Mouse (Mus musculus): ENCODE measurements around the gene Baz1a.
"Not testable (repeated sequence)": the region's sequence is repeated elsewhere in the genome, so short reads cannot be mapped to it uniquely, and the experiment has no call there.

Baz1a gene

GRCm38 (mm10) chr12:54982935-54983715 lies 31.0 kb downstream of the Baz1a start:
- CTCF ChIA-PET: interaction anchor here (0.7 to 1.3 kb wide), 3 partner anchors 35 to 289 kb away, joined by 3 to 6 read pairs (median 5); partner anchors contain the start of genes 2700097O09Rik and Srp54a

DNA sequence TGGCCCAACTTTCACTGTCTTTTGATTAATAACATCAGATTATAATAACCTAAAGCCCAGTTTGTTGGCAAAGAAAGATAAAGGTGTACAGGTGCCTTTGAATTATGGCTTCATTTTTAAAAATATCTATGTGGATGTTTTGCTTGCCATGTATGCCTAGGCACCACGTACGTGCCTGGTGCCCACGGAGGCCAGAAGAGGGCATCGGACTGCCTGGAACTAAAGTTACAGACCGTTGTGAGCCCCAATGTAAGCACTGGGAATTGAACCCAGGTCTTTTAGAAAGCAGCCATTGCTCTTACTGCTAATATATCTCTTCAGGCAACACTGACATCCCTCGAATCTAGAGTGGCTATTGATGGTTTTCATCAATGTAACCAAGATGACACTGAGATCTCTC lies 32.2 kb downstream of the Baz1a start:
- CTCF ChIA-PET: no interaction called here

DNA sequence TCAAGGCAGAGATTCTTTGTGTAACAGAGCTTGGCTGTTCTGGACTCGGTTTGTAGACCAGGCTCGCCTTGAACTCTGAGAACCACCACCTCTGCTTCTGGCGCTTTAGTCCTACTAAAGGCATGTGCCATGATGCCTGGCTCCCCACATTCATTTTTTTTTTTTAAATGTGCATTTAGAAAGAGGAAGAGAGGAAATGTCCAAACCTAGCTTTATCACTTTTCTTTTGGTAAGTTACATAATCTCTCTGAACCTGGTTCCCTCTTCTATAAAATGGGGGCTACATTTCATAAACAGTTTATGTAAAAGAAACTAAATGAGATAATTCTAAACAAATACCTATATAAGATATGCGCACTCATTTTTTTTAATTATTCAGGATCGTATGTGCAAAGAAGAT lies 33.2 kb downstream of the Baz1a start:
- CTCF ChIA-PET: interaction anchor here (0.9 kb wide), 1 partner anchor 23 kb away, joined by 5 read pairs; no protein-coding TSS in a partner anchor

- CTCF ChIA-PET: interaction anchor here (0.9 kb wide), 1 partner anchor 23 kb away, joined by 5 read pairs; no protein-coding TSS in a partner anchor
Measured at GRCm38 (mm10) chr12:54980532-54980931, 33.6 kb downstream of the Baz1a start.

DNA sequence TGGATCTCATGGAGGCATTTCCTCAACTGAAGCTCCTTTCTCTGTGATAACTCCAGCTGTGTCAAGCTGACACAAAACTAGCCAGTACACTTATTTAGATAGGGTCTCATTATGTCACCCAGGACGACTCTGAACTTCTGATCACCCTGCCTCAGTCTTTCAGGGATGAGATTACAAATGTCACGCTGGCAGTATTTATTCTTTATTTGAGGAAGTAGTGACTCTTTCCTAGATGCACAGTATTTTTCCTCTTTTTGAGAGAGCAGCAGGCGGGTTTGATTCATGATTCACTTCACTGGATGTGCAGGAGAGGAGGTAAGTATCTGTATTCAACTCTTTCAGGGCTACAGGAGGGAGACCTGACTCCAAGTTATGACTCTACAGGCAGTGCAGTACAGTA lies 45.1 kb downstream of the Baz1a start:
- CTCF ChIA-PET: no interaction called here

GRCm38 (mm10) chr12:54965532-54966160 lies 48.5 kb downstream of the Baz1a start:
- CTCF ChIA-PET: no interaction called here

GRCm38 (mm10) chr12:54959569-54959968 lies 54.6 kb downstream of the Baz1a start:
- CTCF ChIA-PET: interaction anchor here (0.7 kb wide), 1 partner anchor 131 kb away, joined by 4 read pairs; no protein-coding TSS in a partner anchor

DNA sequence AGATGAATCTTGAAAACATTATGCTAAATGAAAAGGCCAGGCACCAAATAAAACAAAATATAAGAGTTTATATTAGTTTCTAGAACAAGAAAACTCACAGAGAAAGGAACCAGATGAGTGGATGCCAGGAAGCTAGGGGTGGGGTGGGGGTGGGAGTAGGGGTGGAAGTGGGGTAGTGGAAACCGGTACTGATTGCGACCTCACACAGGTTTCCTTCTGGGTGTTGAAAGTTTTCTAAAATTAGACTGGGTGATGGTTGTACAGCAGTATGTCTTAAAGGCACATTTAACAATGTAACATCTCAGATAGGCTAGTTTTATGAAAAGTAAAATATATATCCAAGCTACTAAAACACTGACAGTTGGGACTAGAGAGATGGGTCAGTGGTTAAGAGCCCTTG lies 57.2 kb downstream of the Baz1a start:
- CTCF ChIA-PET: interaction anchor here (0.6 to 1.0 kb wide), 2 partner anchors 18 to 293 kb away, joined by 3 to 4 read pairs; no protein-coding TSS in a partner anchor

DNA sequence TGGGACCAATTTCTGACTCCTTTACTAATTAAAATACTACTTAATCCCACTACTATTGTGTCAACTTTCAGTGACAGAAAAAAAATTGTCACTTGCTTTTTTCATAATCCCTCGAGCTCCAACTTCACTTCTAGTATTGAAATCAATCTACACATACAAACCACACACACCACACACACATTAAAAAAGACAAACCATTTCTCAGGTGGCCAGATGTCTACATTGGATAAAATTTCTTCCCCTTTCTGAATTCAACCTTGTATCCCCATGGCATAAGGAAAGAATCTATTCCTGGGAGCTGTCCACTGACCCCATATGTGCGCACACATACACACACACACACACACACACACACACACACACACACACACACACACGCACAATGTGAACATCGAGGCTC lies 57.7 kb downstream of the Baz1a start:
- CTCF ChIA-PET: interaction anchor here (0.6 kb wide), 1 partner anchor 292 kb away, joined by 4 read pairs; no protein-coding TSS in a partner anchor

DNA sequence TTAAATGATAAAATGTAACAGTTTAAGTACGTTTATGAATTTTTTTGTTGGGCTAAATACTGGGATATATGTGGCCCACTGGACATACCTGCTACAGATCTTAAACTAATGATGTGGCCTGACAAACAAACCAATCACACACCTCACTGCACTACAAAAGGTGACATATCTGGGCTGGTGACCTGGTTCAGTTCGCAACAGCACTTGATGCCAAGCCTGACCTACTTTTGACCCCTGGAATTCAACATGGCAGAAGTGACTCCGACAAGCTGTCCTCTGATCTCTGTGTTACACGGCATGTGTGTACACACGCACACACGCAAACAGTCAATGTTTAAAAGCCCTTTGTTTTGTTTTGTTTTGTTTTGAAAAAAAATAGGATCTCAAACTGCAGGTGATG lies 68.0 kb downstream of the Baz1a start:
- CTCF ChIA-PET: no interaction called here

- CTCF ChIA-PET: not testable (repeated sequence)
Measured at GRCm38 (mm10) chr12:54942586-54943157, 71.5 kb downstream of the Baz1a start.

GRCm38 (mm10) chr12:54937581-54938343 lies 76.4 kb downstream of the Baz1a start:
- CTCF ChIA-PET: not testable (repeated sequence)

GRCm38 (mm10) chr12:54910387-54910786 lies 103.8 kb downstream of the Baz1a start:
- CTCF ChIA-PET: no interaction called here

- CTCF ChIA-PET: not testable (repeated sequence)
Measured at GRCm38 (mm10) chr12:54892559-54892958, 121.6 kb downstream of the Baz1a start.

- CTCF ChIA-PET: no interaction called here
Measured at GRCm38 (mm10) chr12:54890426-54890825, 123.7 kb downstream of the Baz1a start.

- CTCF ChIA-PET: no interaction called here
Measured at GRCm38 (mm10) chr12:54887580-54888127, 126.5 kb downstream of the Baz1a start.

DNA sequence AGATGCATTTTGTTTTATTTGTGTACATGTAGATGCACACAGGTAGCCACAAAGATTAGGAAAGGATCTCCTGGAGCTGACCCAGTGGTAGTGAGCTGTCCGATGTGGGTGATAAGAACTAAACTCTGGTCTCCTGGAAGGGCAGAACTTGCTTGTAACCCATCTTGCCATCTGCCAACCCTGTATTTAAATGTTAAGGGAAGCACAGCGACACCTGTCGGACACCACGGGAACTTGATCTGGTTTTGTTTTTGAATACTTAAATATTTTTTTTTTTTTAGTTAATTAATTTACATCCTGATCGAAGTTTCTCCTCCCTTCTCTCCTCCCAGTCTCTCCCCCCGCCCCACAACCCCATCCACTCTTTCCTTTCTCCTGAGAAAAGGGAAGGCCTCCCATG lies 134.5 kb downstream of the Baz1a start:
- CTCF ChIA-PET: interaction anchor here (0.6 to 2.4 kb wide), 3 partner anchors 17 to 50 kb away, joined by 3 to 11 read pairs (median 3); partner anchors contain the start of gene Cfl2

DNA sequence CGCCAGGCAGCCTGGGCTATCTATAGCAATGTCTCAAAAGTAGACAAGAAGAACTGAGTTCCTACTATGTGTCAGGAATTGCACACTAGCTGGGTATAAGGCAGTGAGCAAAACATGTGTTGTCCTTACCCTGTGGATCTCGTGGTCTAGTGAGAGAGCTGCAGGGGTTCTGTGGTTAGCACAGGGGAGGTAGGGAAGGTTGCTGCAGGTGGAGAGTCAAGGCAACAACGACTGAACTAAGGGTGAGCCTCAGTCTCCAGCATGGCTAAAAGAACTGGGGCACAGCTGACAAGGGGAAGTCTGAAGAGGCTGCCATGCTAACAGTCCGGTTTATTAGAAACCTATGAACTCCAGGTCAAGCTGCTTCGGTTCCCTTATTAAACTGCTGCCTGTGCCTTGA lies 134.9 kb downstream of the Baz1a start:
- CTCF ChIA-PET: interaction anchor here (0.6 to 1.0 kb wide), 2 partner anchors 17 to 19 kb away, joined by 3 read pairs; partner anchors contain the start of gene Cfl2

DNA sequence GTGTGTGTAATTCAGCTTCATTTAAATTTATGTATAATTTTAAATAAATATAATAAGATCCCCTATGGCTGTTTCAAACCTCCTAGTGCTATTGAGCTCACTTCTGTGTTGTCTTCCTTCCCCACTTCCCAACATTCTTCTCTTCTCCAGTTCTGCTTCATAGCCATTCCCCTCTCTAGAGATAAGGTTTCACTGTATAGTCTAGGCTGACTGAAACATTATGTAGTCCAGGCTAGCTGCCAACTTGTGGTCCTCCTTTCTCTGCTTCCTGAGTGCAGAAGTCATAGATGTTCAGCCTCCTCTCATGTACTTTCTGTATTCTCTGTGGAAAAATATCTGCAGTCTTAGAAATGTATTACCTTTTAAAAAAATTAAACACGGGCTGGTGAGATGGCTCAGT lies 136.3 kb downstream of the Baz1a start:
- CTCF ChIA-PET: no interaction called here

DNA sequence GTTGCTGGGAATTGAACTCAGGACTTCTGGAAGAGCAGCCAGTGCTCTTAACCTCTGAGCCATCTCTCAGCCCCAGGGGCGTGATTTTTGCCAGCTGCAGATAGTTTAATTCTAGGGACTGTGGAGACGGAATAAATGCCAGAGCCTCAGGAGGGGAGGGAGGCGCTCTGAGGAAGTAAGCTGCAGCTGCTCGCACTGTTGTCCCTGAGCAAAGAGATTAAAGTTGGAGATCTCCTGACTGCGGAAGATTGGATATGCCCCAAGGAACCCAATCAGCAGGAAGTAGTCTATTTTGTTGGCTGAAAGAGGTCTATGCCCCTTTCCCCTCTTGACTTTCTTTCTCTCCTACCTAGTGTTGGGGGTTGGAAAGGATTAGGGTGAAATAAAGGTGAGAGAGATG lies 137.3 kb downstream of the Baz1a start:
- CTCF ChIA-PET: no interaction called here

DNA sequence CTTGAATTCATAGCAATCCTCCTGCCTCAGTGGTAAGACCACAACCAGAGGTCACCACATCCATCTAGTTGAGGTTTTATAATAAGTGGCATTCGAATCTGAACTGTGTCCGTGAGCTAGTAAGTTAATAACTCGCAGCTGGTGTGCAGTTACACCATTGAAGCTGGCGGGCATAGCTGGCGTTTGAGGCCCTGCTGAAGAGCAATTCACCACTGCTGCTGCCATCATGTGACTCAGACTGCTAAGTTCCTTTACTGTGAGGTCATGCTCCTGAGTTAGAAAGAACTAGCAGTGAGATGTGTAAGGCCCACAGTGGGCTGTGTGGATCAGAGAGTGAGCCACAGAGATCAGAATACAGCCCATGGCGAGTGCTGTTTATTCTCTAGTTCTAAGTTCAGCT lies 139.4 kb downstream of the Baz1a start:
- CTCF ChIA-PET: interaction anchor here (0.6 kb wide), 1 partner anchor 21 kb away, joined by 4 read pairs; no protein-coding TSS in a partner anchor
